Mouse (Mus musculus): ENCODE results near the gene Pde10a.

DNA sequence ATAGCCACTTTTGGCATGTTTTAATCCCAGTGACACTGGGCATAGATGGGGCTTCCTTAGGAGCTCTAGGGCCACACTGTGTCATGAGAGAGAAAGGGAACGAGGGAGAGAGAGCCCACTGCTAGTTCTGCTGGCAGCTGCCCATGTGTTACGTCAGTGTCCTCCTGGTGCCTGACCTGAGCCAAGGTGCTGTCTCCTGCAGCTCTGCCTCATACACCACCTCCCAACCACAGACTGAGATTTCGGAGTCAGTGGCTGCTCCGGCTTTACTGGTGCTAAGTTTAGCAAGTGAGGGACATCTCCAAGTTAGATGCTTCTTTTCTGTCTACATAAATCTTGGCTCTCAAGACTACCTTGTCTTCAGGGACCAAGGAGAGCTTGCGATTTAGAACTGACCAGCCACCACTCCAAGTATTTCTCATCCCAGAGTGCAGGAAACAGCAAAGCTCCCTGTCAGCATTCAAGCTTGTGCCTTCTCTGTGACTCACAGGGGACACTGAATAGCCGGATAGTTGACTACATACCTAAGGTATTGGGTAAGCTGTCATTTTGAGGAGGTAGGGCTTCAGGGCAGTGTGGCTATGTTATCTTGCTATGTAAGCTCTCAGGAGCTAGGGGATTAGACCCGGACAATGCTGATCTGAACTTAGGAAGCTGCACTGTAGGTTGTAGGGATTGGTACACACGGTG, 27.3 kb downstream of the Pde10a start:
- TF ChIP-seq CTCF (IDR thresholded peaks at IDR 0.05; ENCODE audit: low read depth, low read length) (no peak), POLR2A (IDR thresholded peaks at IDR 0.05; ENCODE audit: borderline replicate concordance, low read depth, low read length) (no peak)
